Mouse (Mus musculus): ENCODE measurements around the gene Hnrnpm.
"Not testable (repeated sequence)": the region's sequence is repeated elsewhere in the genome, so short reads cannot be mapped to it uniquely, and the experiment has no call there.

Hnrnpm gene

GRCm38 (mm10) chr17:33666813-33667212, 19.8 kb downstream of the Hnrnpm start:
- DNase-seq = no peak

GRCm38 (mm10) chr17:33649781-33650475, 36.7 kb downstream of the Hnrnpm start:
- no peak for DNase-seq

- DNase-seq = peak in 1 of 2 experiments; percentile 33
These were observed 41.6 kb downstream of the Hnrnpm start for GRCm38 (mm10) chr17:33645073-33645472.

GRCm38 (mm10) chr17:33644068-33644467, 42.6 kb downstream of the Hnrnpm start:
- DNase-seq = no peak

GRCm38 (mm10) chr17:33639743-33640142, 46.9 kb downstream of the Hnrnpm start:
- no peak for DNase-seq

GRCm38 (mm10) chr17:33637516-33638276, 49.0 kb downstream of the Hnrnpm start, which contains the start of gene Pram1:
Gene Pram1, plus strand, starts transcription at chr17:33638056.
- no peak for DNase-seq

- no peak for DNase-seq
These were observed 49.6 kb downstream of the Hnrnpm start for GRCm38 (mm10) chr17:33637038-33637437.

GRCm38 (mm10) chr17:33631796-33632195, 54.9 kb downstream of the Hnrnpm start:
- DNase-seq = peak; percentile 97 to 98

- DNase-seq = peak; percentile 35 to 51
These were observed 55.4 kb downstream of the Hnrnpm start for GRCm38 (mm10) chr17:33631236-33631635.

- DNase-seq = peak in 1 of 2 experiments; percentile 30
These were observed 56.3 kb downstream of the Hnrnpm start for GRCm38 (mm10) chr17:33630171-33630895.

GRCm38 (mm10) chr17:33629487-33630125, 57.1 kb downstream of the Hnrnpm start:
- DNase-seq = peak; percentile 25 to 36

- DNase-seq = peak; percentile 95
These were observed 57.8 kb downstream of the Hnrnpm start, which contains the start of gene Zfp414 for GRCm38 (mm10) chr17:33628621-33629486. Gene Zfp414, plus strand, starts transcription at chr17:33629090.

- no peak for DNase-seq
These were observed 59.4 kb downstream of the Hnrnpm start for GRCm38 (mm10) chr17:33627281-33627680.

GRCm38 (mm10) chr17:33613726-33614125, 72.9 kb downstream of the Hnrnpm start:
- not testable (repeated sequence) for DNase-seq

GRCm38 (mm10) chr17:33610548-33610947, 76.1 kb downstream of the Hnrnpm start:
- no peak for DNase-seq

- DNase-seq = no peak
These were observed 79.4 kb downstream of the Hnrnpm start for GRCm38 (mm10) chr17:33607273-33607672.

GRCm38 (mm10) chr17:33601947-33602346, 84.7 kb downstream of the Hnrnpm start:
- DNase-seq = no peak

- no peak for DNase-seq
These were observed 85.8 kb downstream of the Hnrnpm start for GRCm38 (mm10) chr17:33600831-33601230.

GRCm38 (mm10) chr17:33599836-33600475, 86.7 kb downstream of the Hnrnpm start:
- DNase-seq = peak in 1 of 2 experiments; percentile 6

GRCm38 (mm10) chr17:33598506-33598905, 88.2 kb downstream of the Hnrnpm start:
- no peak for DNase-seq

- no peak for DNase-seq
These were observed 89.4 kb downstream of the Hnrnpm start for GRCm38 (mm10) chr17:33597271-33597670.

Measured in cerebellum, postnatal 10 days (tissue).